Mouse (Mus musculus) mesoderm, embryonic 11.5 days (tissue): ENCODE results near the gene Sfxn5.

ENCODE experiments used
- DNase-seq: peaks from one replicate; pipeline ENCODE4 v3.0.0-alpha.2; 2012; ENCODE audit warnings: low read depth, low spot score

The Sfxn5 gene

DNA sequence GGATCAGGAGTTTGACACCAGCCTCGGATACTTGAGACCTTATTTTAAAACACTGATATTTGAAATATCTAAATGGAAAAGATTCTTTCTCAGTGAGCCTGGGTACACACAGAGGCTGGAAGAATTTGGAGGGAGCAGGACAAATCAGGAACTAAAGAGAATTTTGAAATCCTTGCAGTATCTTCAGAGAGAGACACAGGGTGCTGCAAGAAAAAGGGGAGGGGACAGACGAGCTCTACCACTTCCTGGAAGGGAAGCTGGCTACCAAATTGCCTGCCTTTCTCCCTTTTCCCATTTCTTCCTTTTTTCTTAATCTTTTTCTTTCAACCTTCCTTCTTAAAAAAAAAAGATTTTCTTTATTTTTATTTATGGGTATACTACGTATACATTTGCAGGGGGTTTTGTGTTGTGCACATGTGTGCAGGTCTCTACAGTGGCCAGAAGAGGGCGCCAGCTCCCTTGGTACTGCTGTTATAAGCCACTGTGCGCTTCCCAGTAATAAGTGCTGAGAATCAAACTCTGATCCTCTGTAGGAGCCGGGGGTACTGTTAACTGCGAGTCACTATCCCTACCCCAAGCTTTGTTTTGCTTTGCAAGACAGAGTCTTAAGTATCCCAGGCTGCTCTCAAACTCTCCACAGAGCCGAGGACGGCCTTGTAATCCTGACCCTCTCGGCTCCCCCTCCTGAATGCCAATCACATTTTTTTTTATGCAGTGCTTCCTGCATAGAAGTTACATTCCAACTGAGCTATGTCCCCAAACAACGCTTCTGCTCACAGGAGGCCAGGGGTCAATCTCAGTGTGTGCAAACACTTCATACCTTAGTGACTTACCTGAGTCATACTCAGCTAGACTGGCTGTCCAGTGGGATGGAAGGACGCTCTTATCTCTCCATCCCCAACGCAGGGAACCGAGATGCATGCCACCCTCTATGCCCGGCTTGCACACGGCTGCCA, 42.1 kb downstream of the Sfxn5 start:
- no peak for DNase-seq

DNA sequence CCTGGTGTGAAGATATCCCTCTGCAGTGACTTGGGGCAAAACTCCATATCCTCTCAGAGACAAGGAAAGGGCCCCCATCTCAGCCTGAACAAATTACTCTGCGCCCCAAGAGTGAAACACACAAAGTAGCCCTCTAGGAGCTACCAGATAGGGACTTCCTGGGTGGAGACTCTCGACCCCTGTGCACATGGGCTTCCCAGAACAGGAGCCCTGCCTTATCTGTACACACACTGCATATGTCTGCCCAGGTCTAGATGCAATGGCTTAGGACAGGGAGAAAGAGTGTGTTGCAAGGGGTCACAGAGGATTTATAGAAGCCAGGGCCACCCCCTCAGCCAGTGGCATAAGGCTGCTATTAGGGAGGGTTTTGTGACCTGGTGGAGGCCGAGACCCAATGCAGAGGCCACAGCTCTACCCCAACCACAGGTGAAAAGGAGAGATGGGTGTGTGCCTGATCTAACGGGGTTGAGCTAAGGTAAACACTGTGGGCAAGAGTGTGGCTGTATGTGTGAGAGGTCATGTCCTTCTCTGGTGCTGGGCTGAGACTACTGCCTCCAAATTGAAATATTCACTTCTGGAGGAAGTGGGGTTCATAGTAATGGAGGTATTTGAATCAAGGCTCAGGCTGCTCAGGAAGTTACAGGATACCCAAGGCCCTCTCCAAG, 44.9 kb downstream of the Sfxn5 start:
- no peak for DNase-seq

DNA sequence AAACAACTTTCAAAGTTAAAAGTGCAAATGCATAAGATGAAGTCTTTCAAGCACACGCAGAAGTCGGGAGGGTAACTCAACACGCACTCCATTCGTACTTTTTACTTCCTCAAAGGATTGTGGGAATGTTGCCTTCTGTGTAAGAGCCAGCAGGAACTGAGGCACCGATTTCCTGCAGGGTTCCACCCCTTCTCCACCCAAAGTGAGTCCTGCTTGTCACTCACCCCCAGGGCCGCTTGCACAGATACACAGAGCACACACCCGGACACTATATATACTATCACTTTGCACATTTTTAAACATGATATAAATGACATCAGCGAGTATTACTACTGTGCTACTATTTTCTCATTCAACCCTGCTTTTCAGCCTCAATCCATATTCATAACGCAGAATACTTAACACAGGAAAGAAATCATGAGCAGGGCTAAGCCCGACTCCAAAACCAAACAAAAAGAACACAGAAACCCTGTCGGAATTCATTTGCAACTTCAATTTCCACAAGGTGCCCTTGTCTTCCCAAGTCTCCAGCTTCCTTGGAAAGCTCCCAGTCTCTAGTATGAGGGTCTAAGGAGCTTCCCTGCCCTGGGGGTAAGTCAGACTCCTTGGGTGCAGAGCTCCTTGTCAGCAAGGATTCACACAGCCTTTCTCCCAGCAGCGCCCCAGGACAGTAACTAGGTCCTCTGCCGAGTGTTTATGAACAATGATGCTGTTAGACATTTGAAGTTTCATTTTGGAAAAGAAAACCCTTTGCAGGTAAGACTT, 46.8 kb downstream of the Sfxn5 start:
- no peak for DNase-seq

DNA sequence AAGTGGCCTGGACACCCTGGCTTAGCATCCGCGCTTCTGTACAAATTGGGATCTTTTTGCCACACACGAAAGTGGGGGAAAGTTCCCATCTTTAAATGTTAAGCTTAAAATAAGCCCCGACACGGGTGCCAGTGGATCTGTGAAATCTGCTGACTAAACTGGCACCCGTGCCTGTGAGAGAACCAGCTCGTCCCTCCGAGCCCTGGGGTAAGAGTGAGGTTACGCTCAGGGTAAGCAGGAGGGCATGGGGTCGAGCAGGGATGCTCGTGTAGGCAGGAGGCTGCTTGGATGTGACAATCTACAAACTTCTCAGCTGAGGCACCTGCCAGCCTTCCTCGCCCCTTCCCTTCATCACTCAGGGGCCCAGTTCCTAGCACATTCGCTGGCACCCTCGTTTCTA, 52.4 kb downstream of the Sfxn5 start:
- DNase-seq, result no peak

DNA sequence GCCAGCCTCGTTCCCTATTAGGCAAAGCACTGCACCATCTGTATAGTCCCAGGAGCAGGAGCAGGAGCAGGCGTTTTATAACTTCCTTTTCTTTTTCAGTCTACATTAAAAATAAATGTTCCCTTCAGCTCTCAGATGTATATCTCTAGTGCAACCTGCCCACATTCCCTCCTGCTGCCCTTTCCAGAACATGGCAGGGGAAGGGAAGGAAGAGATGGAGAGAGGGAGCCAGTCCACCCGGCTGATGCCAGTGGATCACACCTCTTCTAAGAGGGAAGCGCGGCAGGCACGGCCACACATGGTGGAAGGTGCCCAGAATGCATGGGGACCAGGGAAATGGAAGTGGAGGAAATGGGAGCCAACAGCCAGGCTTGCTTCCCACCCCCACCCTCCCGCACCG, 56.7 kb downstream of the Sfxn5 start:
- no peak for DNase-seq

DNA sequence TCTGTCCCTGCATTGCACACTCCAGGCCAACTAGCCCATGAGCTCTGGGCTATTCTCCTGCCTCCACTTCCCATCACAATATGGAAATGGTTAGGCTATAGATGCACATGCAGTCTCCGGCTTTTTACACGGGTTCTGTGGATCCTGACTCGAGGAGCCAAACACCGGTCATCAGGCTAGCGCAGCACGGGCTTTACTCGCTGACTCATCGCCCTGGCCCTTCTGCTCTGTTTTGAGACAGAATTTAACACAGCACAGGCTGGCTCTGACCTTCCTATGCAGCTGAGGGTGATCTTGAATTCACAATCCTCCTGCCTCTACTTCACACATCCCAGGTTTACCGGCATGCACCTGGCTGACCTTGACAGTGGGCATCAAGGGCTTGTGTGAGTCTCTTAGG, 60.8 kb downstream of the Sfxn5 start:
- no peak for DNase-seq

DNA sequence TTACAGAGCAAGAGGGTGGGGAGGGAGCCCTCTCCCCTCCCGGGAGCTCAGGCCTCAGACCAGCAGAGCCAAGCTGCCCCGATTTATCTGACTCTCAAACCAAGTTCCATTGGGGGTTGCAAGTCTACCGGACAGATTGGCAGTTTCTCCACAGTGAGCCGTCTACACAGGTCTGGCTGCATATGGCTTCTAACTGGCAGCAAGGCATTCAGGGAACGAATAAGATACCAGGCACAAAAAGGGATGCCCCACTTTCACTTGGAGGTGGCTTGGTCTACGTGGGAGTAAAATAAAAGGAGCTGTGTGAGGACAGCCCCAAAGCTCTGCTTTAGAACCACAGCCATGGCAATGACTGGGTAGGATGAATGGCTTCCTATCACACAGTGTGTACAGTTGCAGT, 67.2 kb downstream of the Sfxn5 start:
- no peak for DNase-seq

DNA sequence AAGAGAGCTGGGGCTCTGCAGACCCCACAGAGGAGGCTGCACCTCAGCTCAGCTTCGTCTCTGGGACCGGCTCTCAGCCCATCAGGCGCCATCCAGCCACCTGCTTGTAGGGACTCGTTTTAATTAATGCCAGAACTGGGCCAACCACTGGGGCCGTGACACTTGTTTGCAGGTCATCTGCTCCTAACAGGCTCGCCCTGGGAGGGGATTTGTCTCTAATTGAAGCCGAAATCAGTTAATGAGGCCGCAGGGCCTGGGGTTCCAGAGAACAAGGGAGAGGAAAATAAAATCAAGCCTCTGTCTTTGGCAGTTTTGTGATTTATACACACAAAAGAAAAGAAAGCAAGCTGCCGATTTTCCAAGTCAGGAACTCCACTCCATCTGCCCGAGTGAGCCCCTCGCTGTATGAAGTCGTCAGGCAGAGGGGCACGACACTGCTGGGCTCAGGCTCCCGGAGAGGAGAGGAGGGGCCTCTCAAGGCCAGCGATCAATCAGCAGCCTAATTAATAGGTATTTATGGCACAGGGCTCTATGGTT, 68.2 kb downstream of the Sfxn5 start:
- peak; percentile 65 for DNase-seq

DNA sequence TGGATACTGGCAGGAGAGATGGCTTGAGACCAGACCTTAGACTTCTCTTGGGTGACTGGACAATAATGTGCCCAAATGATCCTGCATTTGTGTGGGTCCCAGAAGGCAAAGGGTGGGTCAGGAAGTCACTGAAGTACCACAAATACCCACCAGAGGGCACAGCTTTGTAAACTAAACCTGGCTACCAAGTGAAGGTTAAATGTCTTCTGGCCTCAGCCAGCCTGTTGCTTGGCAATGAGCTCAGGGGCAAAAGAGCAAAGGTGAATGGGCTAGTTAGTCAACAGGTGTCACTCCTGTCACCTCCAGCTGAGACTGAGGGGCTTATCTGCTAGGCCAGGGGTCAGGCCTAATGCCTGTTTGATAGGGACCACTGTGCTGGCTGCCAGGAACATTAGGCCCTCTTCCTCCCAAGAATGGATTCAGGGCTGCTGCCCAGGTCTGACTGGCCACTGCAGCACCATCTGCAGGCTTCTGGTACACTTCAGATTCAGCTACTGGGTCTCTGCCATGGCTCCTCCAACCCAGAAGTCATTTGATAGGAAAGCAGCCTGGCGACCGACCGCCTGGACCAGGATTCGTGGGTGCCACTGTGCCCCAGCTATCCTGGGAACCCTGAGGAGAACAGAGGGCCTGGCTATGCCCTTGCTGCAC, 70.2 kb downstream of the Sfxn5 start:
- DNase-seq, result peak; percentile 55

DNA sequence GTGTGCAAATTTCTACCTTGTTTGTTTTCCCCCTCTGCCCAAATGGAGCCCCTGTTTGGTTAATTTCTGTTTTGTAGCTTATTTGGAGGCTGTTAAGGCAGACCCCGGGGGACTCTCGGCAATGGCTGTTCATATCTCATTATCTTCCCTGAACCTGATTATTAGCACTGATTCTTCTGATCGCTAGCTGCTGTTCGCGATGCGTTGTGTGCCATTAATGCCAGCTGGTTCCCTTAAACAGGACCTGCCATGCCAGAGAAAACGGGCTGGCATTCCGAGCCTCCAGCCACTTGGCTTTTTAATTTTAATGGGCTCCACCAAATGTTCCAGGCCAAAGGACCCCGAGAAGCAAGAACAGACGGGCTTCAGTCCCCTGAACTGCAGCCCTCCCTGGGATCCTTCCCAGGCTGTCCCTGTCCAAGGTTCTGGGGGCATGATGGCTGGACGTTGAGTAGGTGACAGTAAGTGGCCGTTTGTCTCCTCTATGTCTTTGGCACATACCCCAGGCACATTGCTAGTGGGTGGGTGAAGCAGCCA, 74.1 kb downstream of the Sfxn5 start:
- no peak for DNase-seq

DNA sequence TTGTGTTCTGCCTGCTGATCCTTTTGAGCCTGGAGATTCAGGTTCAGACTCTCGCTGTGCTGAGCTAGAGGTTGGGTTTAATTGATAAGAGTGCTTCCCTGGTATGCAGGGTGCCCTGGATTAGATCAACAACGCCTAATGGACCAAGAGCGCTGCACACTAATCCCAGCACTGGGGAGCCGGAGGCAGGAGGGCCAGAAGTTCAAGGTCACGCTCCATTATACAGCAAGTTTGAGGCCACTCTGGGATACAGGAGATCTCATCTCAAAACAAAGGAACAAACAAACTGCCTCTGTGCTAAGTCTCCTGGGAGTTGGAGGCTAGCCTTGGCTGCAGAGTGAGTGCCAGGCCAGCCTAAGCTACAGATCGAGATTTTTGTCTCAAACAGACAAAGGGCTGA, 77.6 kb downstream of the Sfxn5 start:
- DNase-seq, result no peak

DNA sequence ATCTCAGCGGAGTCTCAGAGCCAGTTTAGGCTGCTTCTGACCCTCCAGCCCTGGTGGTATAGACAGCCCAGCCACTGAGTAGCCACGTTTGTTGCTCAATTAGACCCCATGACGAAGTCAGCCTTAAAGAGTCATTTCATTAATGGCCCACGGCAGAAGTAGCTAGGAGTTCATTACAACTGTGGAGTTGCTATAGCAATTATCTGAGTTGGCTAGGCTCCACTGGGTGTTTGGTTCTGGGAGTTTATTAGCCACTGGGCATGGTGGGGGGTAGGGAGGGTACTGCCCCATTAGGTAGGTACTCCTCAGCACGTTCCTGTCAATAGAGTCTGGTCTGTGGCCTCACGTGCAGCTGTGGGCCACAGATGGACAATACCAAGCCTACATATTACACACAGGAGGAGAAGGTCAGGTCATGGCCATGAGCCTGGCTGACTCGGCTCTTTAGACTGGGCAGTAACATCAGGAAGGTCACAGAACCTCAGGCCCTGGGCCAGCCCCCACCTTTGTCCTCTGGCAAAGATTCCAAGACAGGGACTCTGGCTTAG, 79.2 kb downstream of the Sfxn5 start:
- DNase-seq, result no peak

DNA sequence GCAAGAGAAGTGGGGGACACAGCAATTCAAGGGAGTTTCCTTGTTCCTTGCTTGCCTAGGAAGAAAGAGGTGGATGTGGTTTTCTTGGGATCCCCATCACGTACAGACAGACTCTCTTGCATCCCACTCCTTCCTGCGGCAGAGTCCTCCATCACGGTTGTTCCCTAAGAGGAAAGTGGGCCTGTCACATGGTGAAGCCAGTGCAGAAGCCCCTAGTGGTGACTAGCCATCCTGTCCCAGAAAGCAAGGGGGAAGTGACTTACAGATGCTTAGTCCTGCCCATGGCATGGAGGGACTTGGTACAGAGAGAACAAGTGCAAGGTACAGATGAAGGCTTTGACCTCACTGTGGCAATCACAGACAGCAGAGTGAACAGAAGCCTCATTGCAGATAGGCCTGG, 79.9 kb downstream of the Sfxn5 start:
- no peak for DNase-seq

DNA sequence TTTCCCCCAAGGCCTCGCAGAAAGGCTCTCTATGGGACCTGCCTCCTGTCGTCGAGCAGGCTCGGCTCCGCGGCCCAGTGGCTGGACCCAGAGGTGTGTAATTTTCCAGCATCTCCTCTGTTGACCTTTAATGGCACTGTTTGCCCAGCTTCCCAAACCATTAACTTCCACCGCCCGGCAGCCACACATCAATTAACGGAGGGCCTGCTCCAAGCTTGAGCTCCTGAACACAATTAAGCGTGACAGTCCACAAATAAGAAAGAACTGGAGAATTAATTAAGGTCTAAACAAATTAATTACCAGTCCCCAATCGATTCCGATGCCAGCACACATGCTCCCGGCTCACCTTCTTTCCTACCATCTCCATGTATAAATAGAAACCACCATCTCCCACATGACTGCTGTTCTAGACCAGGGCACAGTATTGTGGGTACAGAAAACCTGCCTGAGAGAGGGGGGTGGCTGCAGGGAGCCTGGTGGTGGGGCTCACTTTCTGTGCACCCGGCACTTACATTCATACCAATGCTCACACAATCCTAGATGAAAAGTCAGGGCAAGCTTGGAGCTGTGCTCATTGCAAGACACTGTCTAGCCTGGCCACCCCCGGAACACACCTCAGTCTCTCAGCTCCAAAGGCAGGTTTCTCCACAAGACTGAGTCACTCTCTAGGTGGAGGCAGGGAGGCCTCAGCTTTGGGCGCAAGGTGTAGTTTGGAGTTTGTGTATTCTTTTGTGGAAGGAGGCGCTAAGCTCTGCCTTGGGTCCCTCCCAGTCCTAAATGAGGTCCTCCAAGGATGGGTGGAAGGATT, 80.8 kb downstream of the Sfxn5 start:
- no peak for DNase-seq

DNA sequence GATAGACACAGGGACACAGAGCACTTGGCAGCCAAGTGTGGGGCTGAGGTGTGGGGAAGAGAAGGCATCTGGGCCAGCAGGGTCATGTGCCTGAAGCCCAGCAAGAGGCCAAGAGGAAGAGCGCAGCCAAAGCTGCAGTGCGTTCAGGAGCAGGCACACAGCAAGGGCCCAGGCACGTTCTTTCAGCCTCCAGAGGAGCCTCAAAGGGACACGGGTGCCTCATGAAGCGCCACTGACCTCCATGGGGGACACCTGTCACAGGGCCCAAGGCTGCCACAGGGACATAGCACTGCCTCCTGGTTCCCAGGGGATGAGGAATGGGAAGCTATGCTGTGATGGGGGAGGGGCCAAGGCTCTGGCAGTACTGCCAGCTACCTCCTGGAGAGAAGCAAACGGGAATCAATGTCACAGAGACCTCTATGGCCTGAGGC, 82.4 kb downstream of the Sfxn5 start:
- no peak for DNase-seq

DNA sequence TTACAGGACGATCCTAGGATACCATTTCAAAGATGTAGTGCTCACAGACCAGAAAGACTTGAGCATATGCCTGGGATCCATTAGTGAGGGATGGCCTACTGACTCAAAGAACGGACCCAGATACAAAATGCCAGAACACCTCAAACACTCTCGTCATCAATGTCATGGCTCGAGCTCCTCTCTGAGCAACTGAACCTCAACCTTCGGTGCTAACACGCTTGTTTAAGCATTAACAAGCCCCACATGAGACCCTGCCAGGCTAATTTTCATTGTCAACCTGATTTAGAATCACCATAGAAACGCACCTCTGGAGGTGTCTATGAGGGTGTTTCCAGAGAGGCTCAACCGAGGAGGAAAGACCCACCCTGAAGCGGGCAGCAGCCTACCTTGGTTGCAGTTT, 83.4 kb downstream of the Sfxn5 start:
- no peak for DNase-seq

DNA sequence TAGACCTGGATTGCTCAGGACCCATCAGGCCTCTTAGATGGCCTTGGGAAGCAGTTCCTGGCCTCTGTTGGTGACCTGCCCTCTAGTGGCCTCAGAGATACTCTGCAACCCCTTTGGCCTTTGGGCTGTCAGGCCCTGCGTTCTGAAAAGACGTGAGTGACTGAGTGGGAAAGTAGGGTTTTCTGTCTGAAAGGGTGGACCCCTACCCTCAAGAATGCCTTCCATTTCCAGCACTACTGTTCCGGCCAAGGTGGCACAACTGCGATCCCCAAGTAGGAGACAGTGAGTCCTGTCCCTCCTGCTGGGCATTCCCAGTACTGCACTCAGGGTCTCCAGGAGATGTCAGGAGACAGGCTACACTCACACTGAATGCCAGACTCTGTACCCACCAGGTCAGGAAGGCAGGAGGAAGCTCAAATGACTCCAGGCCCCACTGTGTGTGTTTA, 94.2 kb downstream of the Sfxn5 start:
- DNase-seq, result peak; percentile 77

DNA sequence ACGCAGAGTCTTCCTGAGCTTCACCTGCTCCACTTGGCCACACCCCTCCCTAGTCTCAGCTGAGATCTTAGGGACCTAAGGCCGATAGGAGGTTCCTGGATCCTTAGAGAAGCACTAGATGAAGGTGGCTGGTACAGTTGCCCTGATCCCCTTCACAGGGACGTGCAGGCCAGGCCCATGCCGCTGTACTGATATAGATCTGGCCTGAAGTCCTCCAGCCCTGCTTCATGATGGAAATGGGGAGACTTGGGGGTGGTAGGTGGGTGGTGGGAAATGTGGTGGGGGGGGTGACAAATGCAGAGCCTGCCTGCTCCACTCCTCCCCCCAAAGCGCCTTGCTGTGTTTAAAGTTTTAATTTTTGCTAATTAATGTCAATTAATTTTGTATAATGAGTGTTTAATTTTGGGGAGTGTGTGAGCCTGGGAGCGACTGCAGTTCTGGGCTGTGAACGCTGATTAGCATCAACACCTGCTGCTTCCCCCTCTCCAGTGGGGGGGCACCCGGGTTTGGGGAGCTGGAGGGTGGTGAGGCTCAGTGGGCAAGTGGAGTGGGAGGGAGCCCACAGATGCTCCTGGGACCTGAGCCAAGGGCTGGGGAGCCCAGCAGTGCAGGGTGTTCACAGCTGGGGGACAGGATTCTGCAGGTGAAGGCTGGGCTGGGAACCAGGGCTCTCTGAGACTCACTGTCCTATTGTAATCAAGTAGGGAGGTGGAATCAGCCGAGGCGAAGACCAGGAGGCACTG, 95.5 kb downstream of the Sfxn5 start:
- DNase-seq, result no peak

DNA sequence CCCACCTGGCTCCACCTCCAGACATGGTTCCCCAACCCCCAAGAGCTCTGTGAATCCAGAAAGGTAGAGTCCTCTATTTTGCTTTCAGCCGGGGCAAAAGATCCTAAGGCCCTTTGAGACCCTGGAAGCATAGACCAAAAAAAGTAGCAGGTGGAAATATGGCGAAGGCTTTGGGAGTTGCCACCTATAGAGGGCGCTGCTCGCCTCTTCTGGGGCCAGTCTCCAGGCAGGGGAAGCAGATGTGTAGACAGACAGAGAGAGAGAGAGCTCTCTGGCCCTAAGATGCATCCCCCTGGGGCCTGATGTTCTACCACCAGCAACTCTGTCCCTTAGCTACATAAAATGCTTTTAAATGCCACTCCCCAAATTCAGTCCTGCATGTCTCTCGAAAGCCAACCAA, 96.2 kb downstream of the Sfxn5 start:
- no peak for DNase-seq
